Mouse (Mus musculus) hindbrain, embryonic 16.5 days (tissue): ENCODE measurements at regions not wholly inside any gene's neighbourhood (a gene's known extent, or its start where the extent isn't known, plus 50 kb on each side); places are given as distances from the start of the nearest gene placed in this dataset.
"Not testable (repeated sequence)": the region's sequence is repeated elsewhere in the genome, so short reads cannot be mapped to it uniquely, and the experiment has no call there.

Experiments used
- ATAC-seq: fragments of 200-750 bp; cut with Nextera tagmentation; 2 replicates; pipeline ENCODE4 v1.8.0; 2017; ENCODE audit warnings: moderate TSS enrichment, moderate library complexity
- H3K27ac ChIP-seq: fragments of 300-500 bp; sonication (generic); 2 replicates; pipeline ENCODE4 v1.5.1; 2014; ENCODE audit warnings: low read depth, mild to moderate bottlenecking, control low read depth, low read length, moderate library complexity
- H3K27me3 ChIP-seq: fragments of 300-500 bp; sonication (generic); replicated peaks from 2 replicates; pipeline ENCODE4 v1.6.1; 2014; ENCODE audit warnings: low read length; ENCODE audit not compliant: control insufficient read depth, insufficient read depth
- H3K36me3 ChIP-seq: fragments of 300-500 bp; sonication (generic); 2 replicates; pipeline ENCODE4 v1.6.1; 2014; ENCODE audit warnings: mild to moderate bottlenecking, low read length, moderate library complexity, mixed read lengths; ENCODE audit not compliant: control insufficient read depth, insufficient read depth
- H3K4me1 ChIP-seq: fragments of 300-500 bp; sonication (generic); 2 replicates; pipeline ENCODE4 v1.6.1; 2014; ENCODE audit warnings: low read depth, low read length; ENCODE audit not compliant: control insufficient read depth, insufficient read depth
- H3K4me2 ChIP-seq: fragments of 300-500 bp; sonication (generic); 2 replicates; pipeline ENCODE4 v1.6.1; 2014; ENCODE audit warnings: mild to moderate bottlenecking, low read length, control low read depth, moderate library complexity
- H3K4me3 ChIP-seq: fragments of 300-500 bp; sonication (generic); 2 replicates; pipeline ENCODE4 v1.5.1; 2014; ENCODE audit warnings: mild to moderate bottlenecking, low read length, control low read depth, moderate library complexity
- H3K9ac ChIP-seq: fragments of 300-500 bp; sonication (generic); 2 replicates; pipeline ENCODE4 v1.6.1; 2014; ENCODE audit warnings: low read depth, mild to moderate bottlenecking, control low read depth, low read length, moderate library complexity
- H3K9me3 ChIP-seq: fragments of 300-500 bp; sonication (generic); 2 replicates; pipeline ENCODE4 v1.6.1; 2014; ENCODE audit warnings: mild to moderate bottlenecking, low read length, moderate library complexity; ENCODE audit not compliant: control insufficient read depth
- WGBS: fragments of 180-500 bp; shearing (Covaris S2); extraction: QIAGEN DNeasy Blood & Tissue Kit; methylation state at CpG from one replicate; pipeline ENCODE4 v1.1.7; 2014; 5-methylcytosine and 5-hydroxymethylcytosine counted together

GRCm38 (mm10) chr10:117497565-117498256 is 117.9 kb upstream of the Cpsf6 start:
- 85% methylated on average over 16 of the region's 16 CpGs for WGBS
- Histone ChIP-seq H3K27me3 (no peaks in the 10 kb centered on the region), H3K4me1 (no peaks in the 10 kb centered on the region; the same call in 1 of the 2 replicates), H3K9ac (no peak overlapping the region), H3K27ac (no peak overlapping the region), H3K4me3 (no peak overlapping the region), H3K9me3 (no peaks in the 10 kb centered on the region), H3K36me3 (no peaks in the 10 kb centered on the region), H3K4me2 (no peak overlapping the region)
- no peak for ATAC-seq

DNA sequence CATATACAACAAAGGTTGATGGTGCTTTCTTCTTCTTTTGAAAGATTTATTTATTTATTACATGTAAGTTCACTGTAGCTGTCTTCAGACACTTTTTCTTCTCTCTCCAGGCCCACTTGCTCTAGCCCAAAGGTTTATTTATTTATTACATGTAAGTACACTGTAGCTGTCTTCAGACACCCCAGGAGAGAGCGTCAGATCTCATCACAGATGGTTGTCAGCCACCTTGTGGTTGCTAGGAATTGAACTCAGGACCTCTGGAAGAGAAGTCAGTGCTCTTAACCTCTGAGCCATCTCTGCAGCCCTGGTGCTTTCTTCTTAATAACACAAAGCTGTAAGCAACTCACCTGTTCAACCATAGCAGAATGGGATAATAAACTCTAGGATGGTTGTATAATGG is 117.3 kb upstream of the Cpsf6 start:
- H3K4me2 ChIP-seq, ATAC-seq, H3K4me1 ChIP-seq, H3K27ac ChIP-seq, H3K9me3 ChIP-seq, H3K4me3 ChIP-seq, H3K36me3 ChIP-seq, H3K9ac ChIP-seq, H3K27me3 ChIP-seq: not testable (repeated sequence)
- WGBS, result 95% methylated on average over 1 of the region's 1 CpGs

DNA sequence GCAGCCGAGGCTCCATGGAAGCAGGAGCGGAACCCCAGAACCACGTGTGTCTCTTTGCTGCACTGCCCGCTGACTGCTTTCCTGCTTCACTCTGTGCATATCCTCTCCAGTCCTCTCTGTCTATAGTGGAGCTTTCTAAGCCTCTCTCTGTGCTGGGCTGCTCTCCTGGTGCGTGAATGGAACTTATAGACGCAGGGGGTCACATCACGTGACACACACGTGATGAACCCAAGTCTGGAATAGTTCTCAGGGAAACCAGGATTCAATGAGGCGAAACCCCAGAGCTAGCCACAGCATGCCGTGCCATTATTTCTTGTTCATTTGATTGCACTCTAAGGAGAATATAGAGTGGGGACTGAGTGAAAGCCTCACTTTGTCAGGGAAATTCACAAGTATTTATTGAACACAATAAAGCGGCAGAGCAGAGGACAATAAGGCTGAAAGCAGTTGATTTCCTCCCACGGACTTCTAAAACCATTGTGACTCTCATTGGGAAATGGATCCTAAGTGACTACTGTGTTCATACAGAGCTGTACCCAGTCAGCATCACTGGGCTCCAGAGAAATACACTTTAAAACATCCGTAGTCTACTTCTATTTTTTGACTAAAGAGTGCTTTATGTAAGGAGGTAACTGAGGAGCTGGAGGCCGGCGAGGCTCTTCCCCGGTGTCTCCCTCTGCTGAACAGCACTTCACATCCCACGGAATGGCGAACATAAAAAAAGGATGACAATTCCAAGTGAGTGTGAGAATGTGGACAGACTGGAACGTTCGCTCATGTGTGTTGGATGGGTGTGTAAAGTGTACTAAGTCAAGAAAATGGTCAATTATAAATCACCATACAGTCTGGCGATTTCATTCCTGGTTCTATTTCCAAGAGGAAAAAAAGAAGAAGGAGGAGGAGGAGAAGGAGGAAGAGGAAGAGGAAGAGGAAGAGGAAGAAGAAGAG is 116.5 kb upstream of the Cpsf6 start:
- no peak overlapping the region for H3K9ac ChIP-seq
- no peak overlapping the region for H3K4me2 ChIP-seq
- no peak; the same call in 1 of the 2 replicates for ATAC-seq
- no peak overlapping the region for H3K4me3 ChIP-seq
- no peaks in the 10 kb centered on the region for H3K9me3 ChIP-seq
- H3K27me3 ChIP-seq, result no peaks in the 10 kb centered on the region
- whole genome bisulfite sequencing, result 55% methylated on average over 21 of the region's 21 CpGs
- no peaks in the 10 kb centered on the region for H3K36me3 ChIP-seq
- H3K27ac ChIP-seq, result no peak overlapping the region
- no peaks in the 10 kb centered on the region; the same call in 1 of the 2 replicates for H3K4me1 ChIP-seq

DNA sequence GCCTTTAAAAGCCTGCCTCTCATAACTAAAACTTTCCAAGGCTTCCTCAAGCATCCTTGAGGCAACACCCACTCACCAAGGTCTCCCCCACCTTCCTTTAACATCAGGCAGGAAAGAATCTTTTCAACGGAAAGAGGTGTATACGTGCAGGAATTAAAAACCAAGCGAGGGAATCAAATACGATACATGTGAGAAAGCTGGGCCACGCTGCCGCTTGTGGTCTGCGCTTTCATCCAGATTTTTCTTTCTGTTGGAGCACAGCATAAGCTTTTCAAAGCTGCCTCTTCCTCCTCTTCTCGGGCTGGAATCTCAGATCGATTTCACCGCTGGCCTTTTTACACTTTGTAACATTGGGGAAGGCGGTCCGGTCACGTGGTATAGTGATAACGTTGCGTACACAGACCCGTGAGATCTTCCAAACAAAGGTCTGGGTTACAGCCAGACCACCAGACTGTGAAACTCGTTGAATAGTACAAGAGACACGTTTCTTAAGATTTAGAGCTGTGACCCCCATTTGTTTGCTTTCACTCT is 114.4 kb upstream of the Cpsf6 start:
- H3K9ac ChIP-seq, result no peak overlapping the region
- H3K27me3 ChIP-seq, result no peaks in the 10 kb centered on the region
- H3K9me3 ChIP-seq, result no peaks in the 10 kb centered on the region
- H3K4me2 ChIP-seq, result peak overlapping the region; percentile 52
- H3K4me3 ChIP-seq, result peak overlapping the region; percentile 15
- no peak for ATAC-seq
- no peak overlapping the region for H3K27ac ChIP-seq
- no peaks in the 10 kb centered on the region; the same call in 1 of the 2 replicates for H3K4me1 ChIP-seq
- WGBS, result 49% methylated on average over 18 of the region's 18 CpGs
- H3K36me3 ChIP-seq, result no peaks in the 10 kb centered on the region

DNA sequence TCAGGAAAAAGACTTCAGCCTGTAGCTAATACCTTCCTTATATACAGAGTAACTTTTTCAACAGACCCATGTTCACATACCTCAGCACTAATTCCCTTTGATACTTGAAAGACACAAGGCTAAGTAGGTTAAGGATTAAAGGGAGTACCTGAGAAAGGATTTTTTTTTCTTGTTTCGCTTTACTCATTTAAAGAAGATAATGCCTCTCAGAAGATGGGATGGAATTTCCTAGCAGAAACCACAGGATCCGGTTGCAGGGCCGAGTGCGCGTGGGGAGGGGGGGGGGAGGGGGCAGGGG is 114.0 kb upstream of the Cpsf6 start:
- no peaks in the 10 kb centered on the region for H3K36me3 ChIP-seq
- H3K4me3 ChIP-seq, result no peak overlapping the region
- H3K9me3 ChIP-seq, result no peaks in the 10 kb centered on the region
- no peak overlapping the region for H3K9ac ChIP-seq
- no peak overlapping the region for H3K27ac ChIP-seq
- no peak for ATAC-seq
- no peaks in the 10 kb centered on the region; the same call in 1 of the 2 replicates for H3K4me1 ChIP-seq
- H3K4me2 ChIP-seq, result peak overlapping the region; percentile 52; the same call in 1 of the 2 replicates
- H3K27me3 ChIP-seq, result no peaks in the 10 kb centered on the region
- 31% methylated on average over 2 of the region's 5 CpGs for WGBS

- WGBS, result 91% methylated on average over 3 of the region's 3 CpGs
- Histone ChIP-seq H3K36me3 (no peaks in the 10 kb centered on the region), H3K4me2 (no peak overlapping the region), H3K4me1 (no peaks in the 10 kb centered on the region; the same call in 1 of the 2 replicates), H3K27ac (no peak overlapping the region), H3K4me3 (no peak overlapping the region), H3K27me3 (no peaks in the 10 kb centered on the region), H3K9me3 (no peaks in the 10 kb centered on the region), H3K9ac (no peak overlapping the region)
- no peak for ATAC-seq
Observed at GRCm38 (mm10) chr10:117493091-117493823, 113.4 kb upstream of the Cpsf6 start.

- Histone ChIP-seq H3K27me3 (no peaks in the 10 kb centered on the region), H3K9me3 (no peaks in the 10 kb centered on the region), H3K27ac (no peak overlapping the region), H3K9ac (no peak overlapping the region), H3K4me2 (no peak overlapping the region), H3K36me3 (no peaks in the 10 kb centered on the region), H3K4me3 (no peak overlapping the region), H3K4me1 (no peaks in the 10 kb centered on the region; the same call in 1 of the 2 replicates)
- whole genome bisulfite sequencing, result 67% methylated on average over 5 of the region's 5 CpGs
- ATAC-seq, result no peak
Observed at GRCm38 (mm10) chr10:117492391-117492990, 112.7 kb upstream of the Cpsf6 start.

- H3K4me2 ChIP-seq, result no peak overlapping the region
- H3K9me3 ChIP-seq, result no peaks in the 10 kb centered on the region
- no peaks in the 10 kb centered on the region for H3K27me3 ChIP-seq
- H3K9ac ChIP-seq, result no peak overlapping the region
- no peaks in the 10 kb centered on the region for H3K36me3 ChIP-seq
- no peak overlapping the region for H3K27ac ChIP-seq
- no peak overlapping the region for H3K4me3 ChIP-seq
- no peak for ATAC-seq
- 87% methylated on average over 1 of the region's 1 CpGs for WGBS
- H3K4me1 ChIP-seq, result no peaks in the 10 kb centered on the region; the same call in 1 of the 2 replicates
Observed at GRCm38 (mm10) chr10:117491711-117492110, 111.9 kb upstream of the Cpsf6 start.
